Mouse (Mus musculus) frontal cortex, adult (tissue): ENCODE data around the gene Cyp2w1.
A peak's percentile ranks its signal among the peaks of the same experiment; 100 is the strongest.
"Not testable (repeated sequence)": the region's sequence is repeated elsewhere in the genome, so short reads cannot be mapped to it uniquely, and the experiment has no call there.

ENCODE experiments used
- ATAC-seq: cut with Nextera tagmentation; 2 replicates; pipeline ENCODE4 v1.9.2; 2017; ENCODE audit warnings: mild to moderate bottlenecking, moderate library complexity, mixed read lengths; ENCODE audit not compliant: low TSS enrichment

Gene Cyp2w1

GRCm38 (mm10) chr5:139332590-139333272 lies 19.7 kb upstream of the Cyp2w1 start:
- ATAC-seq: no peak

DNA sequence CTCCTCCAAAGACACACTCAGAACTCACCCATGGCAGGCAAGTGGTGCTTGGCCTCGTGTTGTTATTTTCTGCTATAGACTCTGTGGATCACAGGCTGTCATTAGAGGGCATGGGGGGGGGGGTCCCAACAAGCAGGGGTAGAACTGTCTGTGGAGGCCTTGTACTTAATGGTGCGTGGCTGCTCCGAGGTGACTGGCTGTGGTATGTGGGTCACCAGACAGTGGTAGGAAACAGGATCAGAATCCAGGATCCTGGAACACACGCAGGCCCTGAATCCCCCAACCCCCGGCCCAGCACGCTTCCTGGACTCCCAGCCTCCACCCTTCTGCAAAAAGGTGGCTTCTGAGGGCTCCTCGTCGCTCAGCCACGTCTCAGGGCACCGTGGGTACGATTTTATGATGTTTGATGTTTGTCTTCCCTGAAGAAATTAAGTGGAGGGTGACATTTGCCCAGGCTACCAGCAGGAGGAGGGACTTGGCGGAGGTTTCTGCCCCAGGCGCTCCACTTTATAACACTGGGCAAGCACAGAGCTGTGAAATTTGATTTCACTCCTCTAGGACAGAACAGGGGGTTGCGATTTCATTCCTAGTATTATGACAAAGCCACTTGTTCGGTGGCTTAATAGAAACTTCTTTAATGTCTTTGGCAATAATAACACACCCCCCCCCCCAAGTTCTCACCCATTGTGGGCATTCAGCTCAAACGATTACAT lies 19.0 kb upstream of the Cyp2w1 start:
- no peak for ATAC-seq

DNA sequence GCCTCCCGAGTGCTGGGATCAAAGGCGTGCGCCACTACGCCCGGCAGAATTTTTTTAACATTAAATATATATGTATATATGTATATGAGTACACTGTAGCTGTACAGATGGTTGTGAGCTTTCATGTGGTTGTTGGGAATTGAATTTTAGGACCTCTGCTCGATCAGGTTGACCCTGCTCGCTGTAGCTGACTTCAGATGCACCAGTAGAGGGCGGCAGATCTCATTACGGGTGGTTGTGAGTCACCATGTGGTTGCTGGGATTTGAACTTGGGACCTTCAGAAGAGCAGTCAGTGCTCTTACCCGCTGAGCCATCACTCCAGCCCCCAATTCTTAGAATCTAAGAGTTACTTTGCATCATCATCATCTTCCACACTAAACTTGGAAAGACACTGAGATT lies 18.0 kb upstream of the Cyp2w1 start:
- not testable (repeated sequence) for ATAC-seq

- ATAC-seq: no peak
These were observed 16.8 kb upstream of the Cyp2w1 start for GRCm38 (mm10) chr5:139335634-139336033.

DNA sequence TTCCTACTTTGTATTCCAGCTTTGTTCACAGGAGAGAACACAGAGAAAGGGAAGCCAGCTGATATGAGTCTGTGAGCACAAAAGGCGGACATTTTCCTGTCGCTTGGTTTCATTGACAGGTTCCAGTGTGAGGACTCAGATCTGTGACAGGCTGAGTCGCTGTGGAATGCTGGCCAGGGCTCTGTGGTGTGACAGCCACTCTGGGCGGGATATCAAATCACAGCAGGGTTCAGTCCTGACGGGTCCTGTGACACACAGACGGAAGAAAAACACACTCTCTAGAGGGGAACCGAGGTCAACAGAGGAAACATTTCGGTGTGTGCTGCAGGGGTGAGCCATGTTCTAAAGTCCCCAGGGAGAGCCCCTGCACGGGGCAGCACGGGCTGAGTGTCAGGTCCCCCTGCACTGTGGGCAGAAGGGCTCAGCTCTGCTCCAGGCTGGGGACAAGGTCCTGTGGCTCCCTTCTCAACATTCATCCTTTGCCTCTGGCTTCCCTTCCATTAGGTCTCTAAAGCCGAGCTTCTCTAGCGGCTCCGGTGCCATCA lies 14.5 kb upstream of the Cyp2w1 start:
- no peak for ATAC-seq

- ATAC-seq: no peak
These were observed 14.0 kb upstream of the Cyp2w1 start for GRCm38 (mm10) chr5:139338403-139338802.

DNA sequence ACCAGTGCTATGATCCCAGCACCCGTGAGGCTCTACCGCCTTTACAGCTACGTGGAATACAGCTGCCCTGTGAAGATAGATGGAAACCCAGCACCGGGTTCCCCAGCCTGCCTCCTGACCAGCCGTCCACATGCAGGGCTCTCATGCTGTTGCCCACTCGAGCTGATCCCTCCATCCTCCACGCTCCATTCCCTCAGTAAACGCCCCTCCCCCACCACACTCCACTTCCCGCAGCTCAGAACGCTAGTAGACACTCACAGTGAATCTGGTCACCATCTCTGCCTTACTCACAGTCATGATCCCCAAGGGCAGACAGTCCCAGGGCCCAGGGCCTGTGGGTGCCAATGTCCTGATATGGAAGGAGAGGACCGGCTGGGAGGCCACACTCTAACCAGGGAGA lies 13.5 kb upstream of the Cyp2w1 start:
- ATAC-seq: no peak

- ATAC-seq: peak; percentile 68
These were observed 8.3 kb upstream of the Cyp2w1 start for GRCm38 (mm10) chr5:139344021-139344686.

DNA sequence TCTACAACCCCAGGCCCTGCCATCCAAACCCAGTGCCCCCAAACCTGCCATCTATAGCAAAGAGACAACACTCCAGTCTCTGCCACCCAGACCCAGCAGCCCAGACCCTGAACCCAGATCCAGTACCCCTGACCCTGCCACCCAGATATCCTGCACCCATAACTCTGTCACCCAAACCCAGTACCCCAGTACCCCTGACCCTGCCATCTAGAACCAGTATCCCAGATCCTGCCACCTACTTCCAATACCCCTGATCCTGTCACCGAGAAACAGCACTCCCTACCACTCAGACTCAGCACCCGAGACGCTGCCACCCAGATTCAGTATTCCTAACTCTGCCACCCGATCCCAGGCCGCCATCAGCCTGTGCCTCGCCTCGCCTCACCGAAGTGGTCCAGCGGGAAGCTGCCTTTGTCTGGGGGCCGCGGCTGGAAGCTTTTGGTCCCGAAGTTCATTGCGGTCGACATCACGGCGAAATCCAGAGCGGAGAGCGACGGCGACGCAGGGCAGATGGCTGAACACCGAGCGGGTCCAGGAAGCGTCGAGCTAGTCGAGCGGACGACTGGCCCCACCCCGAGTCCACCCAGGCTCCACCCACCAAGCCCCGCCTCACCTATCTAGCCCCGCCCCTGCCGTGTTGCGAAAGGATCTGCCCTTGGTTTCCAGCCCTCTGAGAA lies 7.6 kb upstream of the Cyp2w1 start:
- peak; percentile 95 for ATAC-seq

- ATAC-seq: peak; percentile 44; the same call in 1 of the 2 replicates
These were observed 7.1 kb upstream of the Cyp2w1 start for GRCm38 (mm10) chr5:139345364-139345714.

DNA sequence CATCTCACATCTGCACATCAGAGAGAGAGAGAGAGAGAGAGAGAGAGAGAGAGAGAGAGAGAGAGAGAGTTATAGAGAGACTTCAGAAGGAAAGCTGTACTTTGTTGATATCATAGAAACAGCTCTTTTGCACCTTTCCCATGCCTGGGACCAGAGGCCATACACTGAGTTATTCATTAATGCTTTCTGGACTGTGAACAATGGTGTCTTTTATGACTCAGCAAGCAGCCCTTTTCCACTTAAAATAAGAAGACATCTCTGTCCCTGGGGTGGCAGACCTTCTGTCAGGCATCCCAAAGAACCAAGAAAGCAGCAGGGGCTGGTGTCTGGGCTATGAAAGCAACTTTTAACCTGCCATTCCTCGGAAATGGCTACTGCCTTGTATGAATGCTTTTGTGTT lies 5.2 kb upstream of the Cyp2w1 start:
- ATAC-seq: no peak

DNA sequence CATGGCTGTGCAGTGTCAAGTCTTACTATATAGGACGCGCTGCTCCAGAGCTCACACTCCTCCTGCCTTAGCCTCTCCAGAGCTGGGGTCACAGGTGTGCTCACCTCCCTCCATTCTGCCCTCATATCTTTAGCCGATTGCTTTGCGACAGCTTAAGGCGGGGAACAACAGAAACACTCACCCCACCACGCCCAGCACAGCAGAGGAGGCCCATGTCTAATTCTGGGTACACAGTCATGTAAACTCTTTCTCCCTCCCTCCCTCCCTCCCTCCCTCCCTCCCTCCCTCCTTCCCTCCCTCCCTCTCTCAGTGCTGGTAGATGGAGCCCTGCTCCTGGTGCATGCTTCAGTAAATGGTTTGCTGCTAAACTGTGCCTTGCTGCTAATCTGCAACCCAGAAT lies 2.7 kb upstream of the Cyp2w1 start:
- no peak for ATAC-seq

DNA sequence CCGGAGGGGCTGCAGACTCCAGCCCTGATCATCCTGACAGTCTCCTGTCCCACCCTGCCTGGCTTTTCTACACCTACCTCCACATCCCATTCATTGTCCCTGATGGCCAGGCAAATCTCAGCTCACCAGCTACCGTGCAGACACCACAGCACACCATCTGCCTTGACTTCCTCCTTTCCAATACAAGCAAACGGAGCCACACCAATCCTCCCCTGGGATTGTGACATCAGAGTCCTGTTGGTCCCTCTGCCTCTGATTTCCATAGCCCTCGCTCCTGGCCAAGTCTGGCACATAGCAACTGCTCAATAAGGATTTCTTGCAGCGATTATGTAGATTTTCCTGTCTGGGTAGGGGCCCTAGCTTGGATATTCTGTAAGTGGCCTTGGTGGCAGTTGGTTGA lies 1.3 kb upstream of the Cyp2w1 start, which contains the start of gene Cox19:
Gene Cox19, minus strand, starts transcription at position 285 of the 400 bp plus-strand sequence.
- no peak for ATAC-seq

DNA sequence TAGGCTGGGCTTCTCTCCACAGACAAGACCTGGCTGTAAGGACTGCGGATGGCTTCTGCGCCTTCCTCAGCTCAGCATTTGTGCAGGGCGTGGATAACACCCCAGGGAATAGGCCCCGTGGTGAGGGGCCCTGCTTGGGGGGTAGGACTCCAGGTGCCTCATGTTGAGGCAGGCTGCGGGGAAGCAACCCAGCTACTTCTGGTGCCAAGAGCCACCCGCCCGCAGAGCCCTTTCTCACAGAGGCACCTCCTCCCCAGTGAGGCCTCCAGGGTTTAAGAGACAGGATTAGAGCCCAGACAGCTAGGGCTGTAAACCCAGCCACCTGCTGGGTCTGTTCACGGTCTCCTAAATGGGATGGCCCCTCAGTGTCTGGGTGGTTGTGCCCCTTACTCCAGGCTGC lies 789 bp upstream of the Cyp2w1 start:
- no peak for ATAC-seq

GRCm38 (mm10) chr5:139353496-139353895 lies 1.1 kb downstream of the Cyp2w1 start:
- ATAC-seq: no peak

DNA sequence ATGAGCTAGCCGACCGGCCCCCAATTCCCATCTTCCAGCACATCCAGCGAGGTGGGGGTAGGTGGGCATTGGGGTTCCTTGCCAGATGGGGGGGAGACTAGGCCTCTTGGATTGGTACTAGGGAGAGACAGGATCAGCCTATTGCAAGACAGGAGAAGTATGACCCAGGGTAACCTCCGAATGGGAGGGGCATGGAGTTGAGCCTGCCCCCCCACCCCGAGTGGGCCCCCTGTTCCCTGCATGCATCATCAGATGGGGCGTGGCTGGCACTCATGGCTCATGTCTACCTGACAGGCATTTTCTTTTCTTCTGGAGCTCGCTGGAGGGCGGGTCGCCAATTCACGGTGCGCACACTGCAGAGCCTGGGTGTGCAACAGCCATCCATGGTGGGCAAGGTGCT lies 1.5 kb downstream of the Cyp2w1 start:
- no peak for ATAC-seq

DNA sequence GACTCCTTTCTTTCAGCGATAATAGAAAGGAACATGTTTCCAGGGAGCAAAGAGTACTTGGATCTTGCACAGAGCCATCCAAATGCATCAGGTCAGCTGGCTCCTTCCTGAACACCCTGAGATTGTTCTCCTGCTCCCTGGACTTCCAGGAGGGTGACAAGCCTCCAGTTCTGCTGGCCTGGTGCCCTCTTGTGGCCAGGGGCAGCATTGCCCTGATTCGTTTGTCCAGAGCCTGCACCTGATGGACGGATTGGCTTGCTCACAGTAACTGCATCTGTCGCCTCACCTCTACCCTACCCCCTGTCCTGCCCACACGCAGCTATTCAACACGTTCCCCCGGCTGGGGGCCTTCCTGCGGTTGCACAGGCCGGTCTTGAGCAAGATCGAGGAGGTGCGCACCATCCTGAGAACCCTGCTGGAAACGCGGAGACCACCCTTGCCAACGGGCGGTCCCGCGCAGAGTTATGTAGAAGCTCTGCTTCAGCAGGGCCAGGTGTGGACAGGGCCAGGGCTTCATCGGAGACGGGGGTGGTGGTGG lies 2.9 kb downstream of the Cyp2w1 start:
- ATAC-seq: peak; percentile 58

DNA sequence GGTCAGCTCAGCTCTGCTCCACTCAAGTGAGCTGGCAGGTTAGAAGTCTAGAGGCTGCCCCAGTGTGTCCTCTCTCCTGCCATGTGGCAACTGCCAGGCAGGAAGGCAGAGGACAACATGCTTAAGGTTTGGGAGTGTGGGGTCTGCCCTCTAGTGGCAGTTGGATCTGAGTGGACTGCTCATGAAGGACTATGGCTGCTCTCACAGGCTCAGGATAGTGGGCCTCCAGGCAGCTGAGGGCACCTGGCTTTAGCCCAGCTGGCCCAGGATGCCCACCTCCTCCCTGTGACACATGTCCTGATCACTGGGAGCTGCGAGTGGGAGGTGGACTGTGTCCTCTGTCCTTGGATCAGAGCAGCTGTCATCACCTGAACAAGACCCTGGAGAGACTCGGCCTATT lies 6.2 kb downstream of the Cyp2w1 start:
- peak; percentile 60; the same call in 1 of the 2 replicates for ATAC-seq

- ATAC-seq: no peak
These were observed 6.8 kb downstream of the Cyp2w1 start for GRCm38 (mm10) chr5:139359244-139359643.

DNA sequence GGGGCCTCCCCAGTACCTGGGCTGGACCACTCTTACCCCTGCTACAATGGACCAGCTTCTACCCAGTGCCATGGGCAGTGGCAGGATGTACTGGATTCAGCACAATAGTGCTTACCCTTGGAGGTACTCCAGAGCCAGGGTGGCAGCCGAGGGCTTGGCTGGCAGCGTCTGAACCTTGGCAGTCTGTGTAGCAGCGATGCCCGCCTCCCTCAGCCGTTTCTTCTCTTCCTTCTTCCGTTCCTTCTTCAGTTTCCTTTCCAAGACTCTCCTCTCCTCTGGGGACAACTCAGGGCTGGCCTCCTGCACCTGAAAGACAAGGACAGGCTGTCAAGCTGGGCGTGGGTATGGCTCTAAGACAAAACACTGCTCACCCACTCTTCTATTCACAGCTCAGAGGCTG lies 11.4 kb downstream of the Cyp2w1 start:
- ATAC-seq: no peak

DNA sequence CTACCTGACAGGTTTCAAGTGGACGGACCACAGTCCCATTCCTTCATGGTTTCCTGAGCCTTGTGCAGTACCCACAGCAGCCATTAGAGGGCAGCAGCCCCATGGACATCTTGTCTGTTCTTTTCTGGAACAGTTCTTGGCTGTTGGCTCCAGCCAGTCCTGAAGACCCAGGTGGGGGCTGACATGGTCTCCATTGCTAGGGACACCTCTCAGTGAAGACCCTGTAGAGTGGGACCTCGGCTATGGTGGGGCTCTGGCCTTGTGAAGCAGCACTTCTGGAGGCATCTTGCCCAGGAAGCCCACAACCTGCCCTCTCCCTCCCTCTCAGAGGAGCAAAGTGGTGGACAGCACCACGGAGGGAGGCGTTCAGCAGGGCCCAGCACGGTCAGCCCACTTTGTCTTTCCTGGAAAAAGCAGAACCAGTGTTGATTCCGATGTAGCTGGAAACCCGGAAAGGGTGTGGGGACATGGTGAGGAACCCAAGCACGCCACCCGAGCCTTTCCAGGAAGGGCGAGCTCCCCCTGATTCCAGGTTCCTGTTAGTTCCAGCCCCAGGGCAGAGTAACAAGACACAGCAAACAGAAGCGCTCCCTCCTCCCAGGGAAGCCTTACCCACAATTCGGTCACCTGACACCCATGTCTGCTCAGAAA lies 12.0 kb downstream of the Cyp2w1 start:
- ATAC-seq: peak; percentile 44
